Mouse (Mus musculus): ENCODE measurements around the gene Pex19. TPM values are rescaled to one million over a fixed set of nuclear protein-coding genes. Genes with fewer than 3 reads are reported as not detected.

The Pex19 gene
- polyA plus RNA-seq, 1 experiment: 184 TPM

DNA sequence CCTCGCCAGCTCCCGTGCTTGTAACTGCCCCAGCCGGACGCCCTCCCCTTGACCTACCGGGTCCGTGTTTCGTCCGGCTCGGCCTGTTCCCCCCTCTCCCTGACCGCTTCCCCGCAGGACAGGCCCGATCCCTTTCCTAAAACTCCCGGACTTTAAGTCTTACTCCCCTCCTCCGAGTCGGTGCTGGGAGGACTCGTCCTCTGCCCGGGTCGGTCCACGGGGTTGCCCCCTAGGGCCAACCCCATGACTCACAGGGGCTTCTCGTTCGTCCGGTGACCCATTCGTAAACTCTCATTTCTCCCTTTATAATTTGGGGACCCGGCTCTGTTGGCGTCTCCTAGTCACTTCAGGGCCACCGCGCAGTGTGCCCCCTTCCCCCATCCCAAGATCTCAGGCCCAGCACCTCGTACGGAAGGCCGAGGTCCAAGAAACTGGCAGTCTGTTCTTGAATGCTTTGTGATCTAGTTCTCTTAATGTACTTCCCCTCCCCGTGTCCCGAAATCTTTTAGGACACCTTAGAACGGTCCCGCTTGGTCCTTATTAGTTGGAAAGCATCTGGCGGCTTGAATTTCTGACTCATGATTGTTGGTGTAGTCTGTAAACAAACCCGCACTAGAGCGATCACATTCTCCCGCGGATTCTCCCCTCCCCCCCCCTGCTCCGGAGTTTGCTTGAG, 21.9 kb downstream of the Pex19 start:
- H3K36me3 ChIP-seq (ENCODE audit: control insufficient read depth, insufficient read depth): peaks cover 20% of the 10 kb centered on the region
- peaks cover 47% of the 10 kb centered on the region for H3K79me2 ChIP-seq (ENCODE audit: control insufficient read depth, insufficient read depth)
- TF ChIP-seq MAX (IDR thresholded peaks at IDR 0.05; ENCODE audit: low read depth): no peak
- TF ChIP-seq REST (IDR thresholded peaks at IDR 0.05; ENCODE audit: insufficient read depth, insufficient read length): no peak
- no peak for TF ChIP-seq TCF12 (IDR thresholded peaks at IDR 0.05; ENCODE audit: insufficient read depth, poor library complexity, severe bottlenecking)
- TF ChIP-seq CEBPB (IDR thresholded peaks at IDR 0.05; ENCODE audit: insufficient read depth, poor library complexity, severe bottlenecking): no peak
- no peak for TF ChIP-seq E2F4 (IDR thresholded peaks at IDR 0.05; ENCODE audit: insufficient read depth)
- no peak for TF ChIP-seq TCF3 (IDR thresholded peaks at IDR 0.05; ENCODE audit: insufficient read length, low read depth)
- no peak for TF ChIP-seq SRF (IDR thresholded peaks at IDR 0.05; ENCODE audit: control insufficient read depth, insufficient read length, low read depth)
- no peak for TF ChIP-seq POLR2AphosphoS2 (IDR thresholded peaks at IDR 0.05; ENCODE audit: insufficient read length, low read depth)
- TF ChIP-seq USF1 (IDR thresholded peaks at IDR 0.05; ENCODE audit: low read depth): no peak
- TF ChIP-seq POLR2A (IDR thresholded peaks at IDR 0.05; ENCODE audit: insufficient read length, low read depth): no peak
- TF ChIP-seq MYOG (IDR thresholded peaks at IDR 0.05; ENCODE audit: control insufficient read depth in 1 of 3, insufficient read depth in 1 of 3, insufficient read length in 2 of 3, low read depth in 2 of 3): no peak
- TF ChIP-seq MYOD1 (IDR thresholded peaks at IDR 0.05; ENCODE audit: control insufficient read depth in 1 of 3, insufficient read length in 2 of 3, low read depth in 2 of 3): no peak
- peak overlapping the region; percentile 97 for H3K4me3 ChIP-seq
- peak overlapping the region; percentile 98 for H3K4me2 ChIP-seq (ENCODE audit: low read depth)
- peak overlapping the region; percentile 29 for H3ac ChIP-seq (ENCODE audit: control insufficient read depth, insufficient read length)
- H3K27me3 ChIP-seq (ENCODE audit: control insufficient read depth, insufficient read depth, insufficient read length): no peaks in the 10 kb centered on the region

- Histone ChIP-seq H3K4me3 (peak overlapping the region; percentile 97), H3K27me3 (ENCODE audit: control insufficient read depth, insufficient read depth, insufficient read length) (no peaks in the 10 kb centered on the region), H3K4me2 (ENCODE audit: low read depth) (peak overlapping the region; percentile 98), H3K36me3 (ENCODE audit: control insufficient read depth, insufficient read depth) (peaks cover 20% of the 10 kb centered on the region), H3K79me2 (ENCODE audit: control insufficient read depth, insufficient read depth) (peaks cover 52% of the 10 kb centered on the region), H3ac (ENCODE audit: control insufficient read depth, insufficient read length) (peak overlapping the region; percentile 29)
- TF ChIP-seq E2F4 (IDR thresholded peaks at IDR 0.05; ENCODE audit: insufficient read depth): no peak
- TF ChIP-seq MYOD1 (IDR thresholded peaks at IDR 0.05; ENCODE audit: control insufficient read depth in 1 of 3, insufficient read length in 2 of 3, low read depth in 2 of 3): no peak
- TF ChIP-seq TCF3 (IDR thresholded peaks at IDR 0.05; ENCODE audit: insufficient read length, low read depth): no peak
- TF ChIP-seq CEBPB (IDR thresholded peaks at IDR 0.05; ENCODE audit: insufficient read depth, poor library complexity, severe bottlenecking): no peak
- TF ChIP-seq REST (IDR thresholded peaks at IDR 0.05; ENCODE audit: insufficient read depth, insufficient read length): no peak
- no peak for TF ChIP-seq POLR2AphosphoS2 (IDR thresholded peaks at IDR 0.05; ENCODE audit: insufficient read length, low read depth)
- no peak for TF ChIP-seq SRF (IDR thresholded peaks at IDR 0.05; ENCODE audit: control insufficient read depth, insufficient read length, low read depth)
These were observed 22.6 kb downstream of the Pex19 start for GRCm38 (mm10) chr1:172148955-172149815.

GRCm38 (mm10) chr1:172154536-172154935, 28.0 kb downstream of the Pex19 start:
- Histone ChIP-seq H3K79me2 (ENCODE audit: control insufficient read depth, insufficient read depth) (peaks cover 72% of the 10 kb centered on the region), H3ac (ENCODE audit: control insufficient read depth, insufficient read length) (no peak overlapping the region), H3K36me3 (ENCODE audit: control insufficient read depth, insufficient read depth) (peaks cover 31% of the 10 kb centered on the region), H3K27me3 (ENCODE audit: control insufficient read depth, insufficient read depth, insufficient read length) (no peaks in the 10 kb centered on the region), H3K4me2 (ENCODE audit: low read depth) (peak overlapping the region; percentile 18), H3K4me3 (no peak overlapping the region)
- TF ChIP-seq TCF12 (IDR thresholded peaks at IDR 0.05; ENCODE audit: insufficient read depth, poor library complexity, severe bottlenecking) (no peak), MYOD1 (IDR thresholded peaks at IDR 0.05; ENCODE audit: control insufficient read depth in 1 of 3, insufficient read length in 2 of 3, low read depth in 2 of 3) (peak; percentile 42 to 88 (median 82)), MAX (IDR thresholded peaks at IDR 0.05; ENCODE audit: low read depth) (no peak), POLR2A (IDR thresholded peaks at IDR 0.05; ENCODE audit: insufficient read length, low read depth) (no peak), SRF (IDR thresholded peaks at IDR 0.05; ENCODE audit: control insufficient read depth, insufficient read length, low read depth) (no peak), E2F4 (IDR thresholded peaks at IDR 0.05; ENCODE audit: insufficient read depth) (no peak), REST (IDR thresholded peaks at IDR 0.05; ENCODE audit: insufficient read depth, insufficient read length) (no peak), POLR2AphosphoS2 (IDR thresholded peaks at IDR 0.05; ENCODE audit: insufficient read length, low read depth) (no peak), CEBPB (IDR thresholded peaks at IDR 0.05; ENCODE audit: insufficient read depth, poor library complexity, severe bottlenecking) (no peak), MYOG (IDR thresholded peaks at IDR 0.05; ENCODE audit: control insufficient read depth in 1 of 3, insufficient read depth in 1 of 3, insufficient read length in 2 of 3, low read depth in 2 of 3) (peak in 1 of 3 experiments; percentile 40), USF1 (IDR thresholded peaks at IDR 0.05; ENCODE audit: low read depth) (no peak), TCF3 (IDR thresholded peaks at IDR 0.05; ENCODE audit: insufficient read length, low read depth) (no peak)

DNA sequence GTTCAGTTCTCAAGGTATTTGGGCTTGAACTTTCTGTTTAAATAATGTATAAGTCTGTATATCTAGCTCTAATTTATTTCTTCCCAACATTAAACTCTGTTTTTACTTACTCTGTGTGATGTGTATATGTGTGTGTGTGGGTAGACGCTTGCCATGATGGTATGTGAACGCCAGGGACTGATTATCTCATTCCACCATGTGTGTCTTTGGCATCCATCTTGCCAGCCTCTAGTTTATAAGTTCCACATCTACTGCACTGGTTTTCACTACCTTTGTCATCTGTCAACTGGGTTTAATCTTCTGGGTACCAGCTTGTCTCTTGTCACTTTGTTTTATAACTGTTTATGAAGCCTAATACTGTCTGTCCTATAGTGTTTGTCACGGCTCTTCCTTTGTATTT, 29.0 kb downstream of the Pex19 start:
- H3ac ChIP-seq (ENCODE audit: control insufficient read depth, insufficient read length): no peak overlapping the region
- H3K4me3 ChIP-seq: no peak overlapping the region
- H3K27me3 ChIP-seq (ENCODE audit: control insufficient read depth, insufficient read depth, insufficient read length): no peaks in the 10 kb centered on the region
- peaks cover 72% of the 10 kb centered on the region for H3K79me2 ChIP-seq (ENCODE audit: control insufficient read depth, insufficient read depth)
- TF ChIP-seq REST (IDR thresholded peaks at IDR 0.05; ENCODE audit: insufficient read depth, insufficient read length) (no peak), POLR2A (IDR thresholded peaks at IDR 0.05; ENCODE audit: insufficient read length, low read depth) (no peak), SRF (IDR thresholded peaks at IDR 0.05; ENCODE audit: control insufficient read depth, insufficient read length, low read depth) (no peak), POLR2AphosphoS2 (IDR thresholded peaks at IDR 0.05; ENCODE audit: insufficient read length, low read depth) (no peak), MAX (IDR thresholded peaks at IDR 0.05; ENCODE audit: low read depth) (no peak), TCF3 (IDR thresholded peaks at IDR 0.05; ENCODE audit: insufficient read length, low read depth) (no peak), E2F4 (IDR thresholded peaks at IDR 0.05; ENCODE audit: insufficient read depth) (no peak), MYOG (IDR thresholded peaks at IDR 0.05; ENCODE audit: control insufficient read depth in 1 of 3, insufficient read depth in 1 of 3, insufficient read length in 2 of 3, low read depth in 2 of 3) (no peak), MYOD1 (IDR thresholded peaks at IDR 0.05; ENCODE audit: control insufficient read depth in 1 of 3, insufficient read length in 2 of 3, low read depth in 2 of 3) (no peak), TCF12 (IDR thresholded peaks at IDR 0.05; ENCODE audit: insufficient read depth, poor library complexity, severe bottlenecking) (no peak), CEBPB (IDR thresholded peaks at IDR 0.05; ENCODE audit: insufficient read depth, poor library complexity, severe bottlenecking) (no peak), USF1 (IDR thresholded peaks at IDR 0.05; ENCODE audit: low read depth) (no peak)
- no peak overlapping the region for H3K4me2 ChIP-seq (ENCODE audit: low read depth)
- peaks cover 31% of the 10 kb centered on the region for H3K36me3 ChIP-seq (ENCODE audit: control insufficient read depth, insufficient read depth)
